Mouse (Mus musculus) small intestine, adult 2 months (tissue): ENCODE measurements around the gene Gm43552.

Experiments
- CTCF ChIP-seq: fragments of 200-500 bp; IDR thresholded peaks from 2 replicates; pipeline ENCODE4 v1.5.1; 2012; ENCODE audit warnings: low read depth, mild to moderate bottlenecking, control low read depth, inconsistent platforms, low read length, moderate library complexity, mixed read lengths; ENCODE audit not compliant: insufficient replicate concordance, insufficient read length; ENCODE audit errors: extremely low read depth
- POLR2A ChIP-seq: fragments of 200-500 bp; IDR thresholded peaks from 2 replicates; pipeline ENCODE4 v1.6.1; 2012; ENCODE audit warnings: low read depth, mild to moderate bottlenecking, control low read depth, inconsistent platforms, low read length, moderate library complexity

DNA sequence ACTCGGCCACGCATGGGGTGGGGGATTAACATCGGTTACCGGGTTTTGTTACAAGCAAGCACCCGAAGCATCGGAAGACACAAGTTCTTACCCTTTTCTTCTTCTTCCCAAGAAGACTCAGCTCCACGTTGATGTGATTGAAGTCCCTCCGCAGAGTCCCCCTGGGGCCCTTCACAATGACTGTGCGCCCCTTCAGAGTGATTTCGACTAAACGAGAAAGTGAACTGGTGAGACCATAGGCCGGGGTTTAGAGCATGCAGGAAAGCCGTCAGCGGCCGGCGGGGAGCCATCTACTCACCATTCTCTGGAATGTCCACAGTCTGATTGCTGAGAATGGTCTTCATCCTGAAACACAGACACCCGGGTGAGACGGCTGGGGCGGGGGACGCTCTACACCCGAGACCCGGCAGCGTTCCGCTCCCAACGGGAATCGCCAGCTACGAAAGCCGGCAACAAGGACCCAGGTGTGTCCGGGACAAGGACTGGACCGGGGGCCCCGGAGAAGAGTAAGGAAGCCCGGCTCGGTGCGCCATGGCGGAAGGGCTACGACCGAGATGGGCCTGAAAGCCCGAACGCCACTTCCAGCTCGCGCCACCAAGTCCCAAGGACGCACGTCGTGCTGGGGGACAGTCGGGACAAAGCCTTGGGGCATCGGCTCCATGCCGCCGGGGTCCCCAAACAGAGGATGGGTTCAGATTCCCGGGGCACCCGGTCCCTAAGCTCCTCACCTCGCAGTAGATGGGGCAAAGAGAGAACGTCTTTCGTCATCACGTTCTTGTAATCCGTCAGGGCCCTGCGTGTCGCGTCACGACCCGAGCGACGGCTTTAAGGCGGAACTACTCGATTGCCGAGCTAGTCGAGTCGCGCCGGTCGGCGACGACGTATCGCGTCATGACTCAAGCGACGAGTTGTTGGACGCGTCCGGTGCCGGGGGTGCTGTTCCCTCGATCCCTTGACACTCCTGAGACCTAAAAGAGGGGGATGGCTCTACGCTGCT, 101.7 kb downstream of the Gm43552 start, which contains the start of the genes Rpl9 and Lias:
- TF ChIP-seq POLR2A (peak; percentile 90), CTCF (no peak)
